Mouse (Mus musculus) telencephalon, adult 2 months (tissue): ENCODE results near the gene Olfr1231.

ENCODE experiments used
- DNase-seq: peaks from one replicate; pipeline ENCODE4 v3.0.0-alpha.2; 2011; ENCODE audit warnings: low read depth, low spot score

The Olfr1231 gene

DNA sequence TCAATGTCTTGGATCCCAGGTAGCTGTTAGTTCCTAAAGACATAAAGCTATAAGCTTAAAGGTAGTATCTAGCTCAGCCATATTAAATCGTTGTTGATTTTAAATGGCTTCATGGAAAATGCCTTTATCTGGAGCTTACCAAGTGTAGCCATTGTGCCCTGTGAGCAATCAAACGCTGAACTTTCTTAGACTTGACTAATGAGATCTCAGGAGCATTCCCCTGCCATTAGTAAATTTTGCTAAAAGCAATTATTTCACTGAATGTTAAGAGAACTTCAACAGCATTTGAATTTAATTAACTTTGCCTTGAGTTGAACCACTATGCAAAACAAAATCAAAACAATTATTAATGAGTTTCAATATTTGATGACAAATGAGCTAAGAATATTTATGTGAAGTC, at the start of gene Olfr1231:
TSS of gene Olfr1231 (minus strand) at position 101 of the 400 bp plus-strand sequence.
- no peak for DNase-seq

DNA sequence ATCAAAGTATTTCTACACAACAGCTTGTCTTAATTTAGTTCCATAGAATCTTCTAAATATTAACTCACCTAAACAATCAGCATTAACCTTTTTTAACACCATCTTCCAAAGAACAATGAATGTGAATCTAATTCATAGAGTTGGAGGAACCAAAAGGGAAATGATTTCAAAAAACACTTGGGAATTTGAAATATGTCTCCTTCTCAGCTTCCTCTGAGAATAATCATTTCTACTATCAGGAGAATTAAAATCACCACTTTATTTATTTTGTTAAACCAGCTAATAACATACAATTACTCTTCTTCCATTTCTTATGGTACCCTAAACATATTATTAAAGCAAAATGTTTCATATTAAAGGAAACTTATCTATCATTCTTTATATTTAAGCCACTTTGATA, 35.4 kb upstream of the Olfr1231 start, which contains the start of gene Olfr1233:
TSS of gene Olfr1233 (minus strand) at position 101 of the 400 bp plus-strand sequence.
- DNase-seq, result no peak

GRCm38 (mm10) chr2:89329575-89329974, 22.7 kb upstream of the Olfr1231 start, which contains the start of gene Olfr1232:
Olfr1232 (minus strand) TSS chr2:89329675.
- no peak for DNase-seq

- no peak for DNase-seq
Measured at GRCm38 (mm10) chr2:89297168-89297567, 9.7 kb downstream of the Olfr1231 start, which contains the start of gene Olfr1230. Olfr1230 (minus strand) TSS chr2:89297268.

DNA sequence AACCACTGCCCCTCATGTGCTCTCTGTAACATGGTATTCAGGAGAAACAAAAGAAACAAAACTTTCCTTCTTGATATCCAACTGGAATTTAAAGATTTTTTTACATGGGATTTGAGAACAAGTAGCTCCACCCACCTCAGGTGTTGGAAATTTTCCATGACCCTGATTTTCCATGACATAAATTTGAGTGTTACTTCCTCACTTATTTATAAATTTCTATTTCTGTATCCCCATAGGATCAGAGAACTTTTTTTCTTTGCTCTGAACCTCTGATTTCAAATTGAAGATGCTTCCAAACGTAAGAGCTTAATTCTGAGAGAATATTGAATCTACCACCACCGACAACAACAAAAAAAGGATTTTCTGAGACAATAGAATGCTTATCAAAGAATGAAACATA, 19.0 kb downstream of the Olfr1231 start, which contains the start of gene Olfr1229:
TSS of gene Olfr1229 (minus strand) at position 101 of the 400 bp plus-strand sequence.
- no peak for DNase-seq

DNA sequence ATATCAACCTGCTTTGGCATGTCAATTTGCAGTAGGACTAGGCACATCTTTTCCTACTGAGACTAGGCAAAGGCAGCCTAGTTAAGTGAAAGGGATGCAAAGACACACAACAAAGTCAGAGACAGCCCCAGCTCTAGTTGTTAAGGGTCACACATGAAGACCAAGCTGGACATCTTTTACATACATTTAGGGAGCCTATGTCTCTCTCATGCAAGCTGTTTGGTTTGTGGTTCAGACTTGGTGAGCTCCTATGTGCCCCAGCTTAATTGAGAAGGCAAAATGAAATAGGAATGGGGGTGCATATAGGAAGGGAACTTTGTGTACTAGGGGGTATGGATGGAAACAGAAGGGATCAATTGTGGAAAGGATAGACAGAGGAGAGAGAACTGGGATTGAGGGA, 52.9 kb downstream of the Olfr1231 start, which contains the start of gene Olfr1228:
TSS of gene Olfr1228 (minus strand) at position 101 of the 400 bp plus-strand sequence.
- DNase-seq, result no peak
